Mouse (Mus musculus) cerebellum, adult 11-12 months (tissue): ENCODE data around the gene Stat3.
A peak's percentile ranks its signal among the peaks of the same experiment; 100 is the strongest.

Source experiments
- DNase-seq: peaks from one replicate; pipeline ENCODE4 v3.0.0; 2022

Stat3 gene

DNA sequence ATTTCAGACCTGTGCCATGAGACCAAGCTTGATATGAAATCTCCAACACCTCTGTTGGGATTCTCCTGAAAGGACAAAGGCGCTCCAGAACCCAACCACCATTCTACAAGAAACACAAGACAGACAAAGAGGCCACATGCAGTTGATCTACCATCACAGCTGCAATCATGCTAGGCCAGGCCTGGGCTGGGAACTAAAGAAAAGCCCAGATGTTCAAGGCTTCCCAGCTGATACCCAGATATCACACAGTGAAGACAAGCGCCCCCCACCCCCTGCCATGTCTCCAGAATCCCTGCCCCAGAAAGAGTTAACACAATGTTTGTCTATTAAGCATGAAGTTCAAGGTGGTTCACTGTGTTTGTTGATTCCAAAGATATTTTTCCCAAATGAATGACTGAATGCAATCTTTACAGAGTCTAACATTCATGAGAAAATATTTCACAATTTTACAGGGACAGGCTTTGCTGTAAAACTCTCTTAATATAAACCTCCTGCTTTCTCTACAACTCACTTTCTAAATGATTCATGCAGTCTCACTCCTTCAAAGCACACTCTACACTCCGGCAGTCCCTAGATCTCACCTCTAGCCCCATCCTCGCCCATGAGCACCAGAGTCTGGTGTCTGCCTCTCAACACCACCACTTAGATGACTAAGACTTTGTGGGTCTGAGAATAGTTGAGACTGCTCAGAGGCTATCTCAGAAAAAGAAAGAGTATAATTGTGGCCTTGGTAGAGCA, 18.3 kb downstream of the Stat3 start:
- no peak for DNase-seq

DNA sequence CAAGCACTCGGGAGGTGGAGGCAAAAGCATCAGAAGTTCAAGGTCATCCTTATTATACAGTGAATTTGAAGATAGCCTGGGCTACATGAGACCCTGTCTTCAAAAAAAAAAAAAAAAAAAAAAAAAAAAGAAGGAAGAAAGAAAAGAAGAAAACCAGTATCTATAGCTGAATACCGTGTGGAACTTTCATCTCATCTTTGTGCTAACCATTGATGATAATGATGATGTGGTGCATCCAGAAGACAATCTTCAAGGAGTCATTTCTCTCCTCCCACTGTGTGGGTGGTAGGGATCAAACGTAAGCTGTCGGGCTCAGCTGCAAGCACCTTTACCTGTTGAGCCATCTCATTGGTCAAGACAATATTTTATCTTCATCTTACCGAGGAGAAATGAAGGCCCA, 21.3 kb downstream of the Stat3 start:
- DNase-seq: no peak

DNA sequence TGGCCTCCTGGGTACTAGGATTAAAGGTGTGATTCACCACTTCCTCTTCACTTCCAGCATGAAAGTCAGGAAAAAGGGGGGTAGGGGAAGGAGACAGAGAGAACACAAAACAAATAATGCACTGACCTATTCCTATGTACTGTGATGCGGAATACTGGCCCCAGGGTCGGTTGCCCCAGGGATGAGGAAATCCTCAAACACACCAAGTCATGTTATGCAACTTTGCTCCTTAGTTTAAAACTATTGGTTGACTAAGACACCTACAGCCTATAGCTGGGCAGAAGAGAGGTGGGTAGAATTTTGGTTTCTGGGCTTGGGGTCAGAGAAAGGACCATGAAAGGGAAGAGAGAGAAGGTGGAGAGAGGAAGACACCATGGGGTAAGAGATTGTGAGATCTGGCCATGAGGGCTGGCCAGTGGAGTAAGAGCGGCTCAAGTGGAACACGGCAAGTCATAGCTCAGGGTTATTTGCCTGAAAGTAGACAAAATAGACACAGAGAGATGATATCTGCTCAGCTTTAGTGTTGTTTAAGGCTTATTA, 22.8 kb downstream of the Stat3 start:
- DNase-seq: no peak

DNA sequence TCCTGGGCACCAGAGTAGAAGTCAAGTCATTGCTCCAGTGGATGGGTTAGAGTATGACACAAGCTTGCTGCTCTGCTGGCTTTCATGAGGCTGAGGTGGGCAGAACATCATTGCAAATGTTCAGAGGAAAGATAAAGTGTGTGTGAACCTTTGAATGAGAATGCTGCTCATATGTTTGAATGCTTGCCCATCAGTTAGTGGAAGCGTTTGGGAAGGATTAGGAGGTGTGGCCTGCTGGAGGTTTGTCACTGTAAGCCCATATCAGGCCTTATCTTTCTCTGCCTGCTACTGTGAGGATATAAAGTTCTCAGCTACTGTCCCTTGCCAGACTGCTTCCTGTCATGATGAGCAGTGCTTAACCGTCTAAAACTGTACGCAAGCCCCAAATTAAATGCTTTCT, 24.3 kb downstream of the Stat3 start:
- DNase-seq: no peak

DNA sequence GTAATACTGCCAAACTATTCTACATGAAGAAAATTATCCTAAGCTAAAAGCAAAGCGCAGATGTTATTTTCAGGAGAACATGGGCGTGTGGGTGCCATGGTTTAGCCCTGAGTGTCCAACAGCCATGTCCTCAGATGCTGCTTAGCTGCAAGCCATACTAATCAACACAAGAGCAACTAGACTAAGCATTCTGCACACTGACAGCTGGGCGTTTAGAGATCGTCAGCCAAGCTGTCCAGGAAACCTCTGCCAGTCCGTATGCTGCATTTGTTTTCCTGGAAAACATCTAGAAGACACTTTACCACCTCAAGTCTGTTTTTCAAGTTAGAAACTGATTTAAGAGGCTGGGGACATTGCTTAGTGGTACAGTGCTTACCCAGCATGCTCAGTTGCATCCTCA, 24.9 kb downstream of the Stat3 start:
- DNase-seq: no peak

DNA sequence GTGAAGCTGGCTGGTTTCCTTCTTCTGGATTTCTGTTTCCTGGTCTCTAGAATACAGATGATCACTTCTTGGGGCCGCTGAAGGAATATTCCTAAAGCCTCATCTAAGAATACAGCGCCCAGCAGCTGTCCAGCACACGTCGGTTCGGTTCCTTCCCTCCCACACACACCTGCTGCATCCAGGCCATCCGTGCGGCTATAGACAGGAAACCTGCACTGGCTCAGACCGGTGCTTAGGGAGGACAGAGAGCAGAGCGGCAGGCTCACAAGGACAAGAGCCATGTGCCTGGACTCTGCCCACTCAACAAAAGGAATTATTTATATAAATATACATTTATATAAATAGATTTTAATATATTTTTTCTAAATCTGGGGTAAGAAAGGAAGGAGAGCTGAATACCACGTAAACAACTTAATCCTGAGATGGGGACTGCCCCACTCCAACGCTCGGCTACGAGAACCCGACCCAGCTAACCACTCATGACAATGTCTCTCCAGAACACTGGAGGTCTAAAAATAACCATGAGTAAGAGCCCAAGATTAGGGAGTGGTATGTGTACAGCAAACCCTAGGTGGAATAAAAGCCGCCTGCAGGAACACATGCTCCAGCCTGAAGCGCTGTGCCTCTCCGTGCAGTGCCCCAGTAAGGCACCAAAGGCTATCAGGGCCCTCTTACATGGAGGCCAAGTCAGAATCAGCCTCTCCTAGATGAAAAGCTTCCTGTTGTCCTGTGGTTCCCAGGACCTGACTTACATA, 26.8 kb downstream of the Stat3 start:
- no peak for DNase-seq

DNA sequence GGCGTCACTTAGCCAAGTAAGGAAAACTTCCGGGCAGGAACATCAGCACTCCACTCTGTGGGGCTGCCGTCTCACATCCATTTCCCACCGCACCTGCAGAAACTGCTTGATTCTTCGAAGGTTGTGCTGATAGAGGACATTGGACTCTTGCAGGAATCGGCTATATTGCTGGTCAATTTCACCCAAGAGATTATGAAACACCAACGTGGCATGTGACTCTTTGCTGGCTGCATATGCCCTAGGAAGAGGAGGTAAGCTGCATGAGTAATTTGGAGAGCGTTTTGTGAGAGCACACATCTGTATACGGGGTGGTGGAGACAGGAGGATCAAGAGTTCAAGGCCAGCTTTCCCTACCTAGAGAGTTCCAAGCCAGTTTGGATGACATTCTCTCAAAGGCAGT, 30.8 kb downstream of the Stat3 start:
- DNase-seq: no peak

DNA sequence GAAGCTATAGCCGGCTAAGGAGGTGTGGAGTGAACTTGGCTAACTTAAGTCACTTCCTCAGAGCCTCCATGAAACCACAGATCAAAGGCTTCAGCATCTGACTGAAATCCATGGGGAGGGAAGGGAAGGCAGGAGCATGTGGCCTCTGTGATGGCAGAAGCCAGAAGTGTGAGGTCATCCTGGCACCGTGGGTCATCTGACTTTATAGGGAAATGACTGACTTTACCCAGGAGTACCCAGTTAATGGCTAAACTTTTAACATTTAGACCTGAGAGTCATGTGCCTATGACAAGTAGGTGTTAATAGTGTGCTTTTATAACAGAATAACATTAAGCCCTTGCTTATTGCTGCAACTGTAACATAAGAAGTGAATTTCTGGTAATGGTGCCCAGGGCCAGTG, 31.2 kb downstream of the Stat3 start:
- DNase-seq: no peak

DNA sequence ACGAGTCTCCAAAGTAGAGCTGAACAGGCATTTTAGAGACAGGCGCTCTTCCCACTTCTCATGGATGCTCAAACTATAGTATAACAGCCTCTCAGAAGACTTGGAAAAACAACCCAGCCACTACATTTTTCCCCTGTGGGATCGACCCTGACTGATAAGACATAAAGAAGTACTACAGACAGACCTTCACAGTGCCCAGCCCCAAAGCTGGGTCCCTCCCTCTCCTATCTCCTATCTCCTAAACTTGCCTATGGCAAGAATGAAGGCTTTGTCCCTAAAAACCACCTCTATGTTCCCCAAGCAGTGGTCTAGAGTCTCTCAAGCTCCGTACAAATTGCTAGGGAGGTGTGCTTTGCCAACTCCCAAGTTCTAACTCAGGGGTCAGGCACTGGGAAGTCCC, 32.5 kb downstream of the Stat3 start:
- DNase-seq: no peak

DNA sequence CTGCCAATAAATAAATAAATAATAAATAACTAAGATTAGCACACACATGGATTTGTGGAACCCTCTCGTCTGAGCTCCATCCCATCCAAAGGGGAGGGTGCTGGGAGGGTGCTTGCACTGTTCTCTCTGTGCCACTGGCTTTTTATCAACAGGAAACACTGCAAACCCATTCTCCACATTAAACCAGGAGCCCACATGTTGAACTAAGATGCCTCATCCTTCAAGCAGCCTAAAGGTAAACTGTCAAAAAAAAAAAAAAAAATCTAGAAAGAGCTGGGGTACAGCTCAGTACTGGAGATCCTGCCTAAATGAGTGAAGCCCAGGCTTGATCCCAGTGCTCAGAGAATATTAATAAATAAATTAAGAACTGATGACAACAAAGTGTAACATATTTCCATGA, 33.4 kb downstream of the Stat3 start:
- no peak for DNase-seq

DNA sequence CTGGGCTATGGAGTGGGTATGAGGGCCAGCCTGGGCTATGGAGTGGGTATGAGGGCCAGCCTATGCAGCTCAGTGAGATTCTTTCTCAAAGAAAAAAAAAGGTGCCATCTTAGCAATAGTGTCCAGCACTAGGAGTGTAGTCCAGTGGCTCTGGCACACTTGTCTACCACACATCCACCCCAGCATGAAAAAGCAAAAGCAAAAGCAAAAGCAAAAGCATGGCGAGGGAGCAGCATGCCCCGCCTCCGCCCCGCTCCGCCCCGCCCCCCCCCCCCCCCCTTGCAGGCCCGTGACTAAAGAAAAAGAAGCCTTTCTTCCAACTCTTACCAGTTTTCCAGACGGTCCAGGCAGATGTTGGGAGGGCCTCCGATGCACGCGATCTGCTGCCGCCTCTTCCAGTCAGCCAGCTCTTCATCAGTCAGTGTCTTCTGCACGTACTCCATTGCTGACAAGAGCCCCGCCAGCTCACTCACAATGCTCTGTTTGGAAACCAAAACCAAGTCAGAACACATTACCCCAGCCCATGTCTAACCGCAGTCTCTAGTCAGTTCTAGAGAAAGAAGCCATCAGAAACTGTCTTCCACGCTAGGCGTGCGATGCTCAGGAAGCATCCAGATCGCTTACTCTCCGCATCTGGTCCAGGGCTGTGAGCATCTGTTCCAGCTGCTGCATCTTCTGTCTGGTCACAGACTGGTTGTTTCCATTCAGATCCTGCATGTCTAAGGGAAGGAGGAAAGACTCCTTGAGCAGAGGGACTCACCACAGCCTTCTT, 34.6 kb downstream of the Stat3 start:
- DNase-seq: no peak

DNA sequence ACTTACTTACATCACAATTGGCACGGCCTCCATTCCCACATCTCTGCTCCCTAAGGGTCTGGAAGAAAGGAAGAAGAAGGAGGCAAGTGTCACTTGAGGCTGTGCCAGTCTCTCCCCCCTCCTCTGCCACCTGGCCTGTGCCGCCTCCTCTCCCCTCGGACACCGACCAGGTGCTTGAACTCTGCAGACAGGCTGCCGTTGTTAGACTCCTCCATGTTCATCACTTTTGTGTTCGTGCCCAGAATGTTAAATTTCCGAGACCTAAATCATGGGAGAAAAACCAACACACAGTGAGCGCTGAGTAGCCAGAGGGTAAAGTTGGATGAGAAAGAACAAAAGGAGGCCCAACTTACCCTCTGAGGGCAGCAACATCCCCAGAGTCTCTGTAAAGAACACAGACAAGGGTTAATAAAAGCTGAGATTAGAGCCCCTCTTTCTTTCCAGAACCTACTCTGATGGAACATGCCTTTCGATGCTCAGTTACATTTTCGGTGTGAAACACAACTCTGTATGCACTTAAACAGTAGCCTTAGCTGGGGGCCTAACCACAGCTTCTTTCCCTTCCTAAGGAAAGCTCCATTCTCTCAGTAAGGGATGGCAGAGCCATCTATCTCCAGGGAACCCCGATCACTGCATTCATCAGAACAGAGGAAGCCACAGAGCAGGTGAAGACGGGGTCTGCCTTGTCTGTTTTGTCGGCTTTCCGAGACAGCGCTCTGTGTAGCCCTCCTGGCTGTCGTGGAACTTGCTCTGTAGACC, 40.7 kb downstream of the Stat3 start:
- no peak for DNase-seq

DNA sequence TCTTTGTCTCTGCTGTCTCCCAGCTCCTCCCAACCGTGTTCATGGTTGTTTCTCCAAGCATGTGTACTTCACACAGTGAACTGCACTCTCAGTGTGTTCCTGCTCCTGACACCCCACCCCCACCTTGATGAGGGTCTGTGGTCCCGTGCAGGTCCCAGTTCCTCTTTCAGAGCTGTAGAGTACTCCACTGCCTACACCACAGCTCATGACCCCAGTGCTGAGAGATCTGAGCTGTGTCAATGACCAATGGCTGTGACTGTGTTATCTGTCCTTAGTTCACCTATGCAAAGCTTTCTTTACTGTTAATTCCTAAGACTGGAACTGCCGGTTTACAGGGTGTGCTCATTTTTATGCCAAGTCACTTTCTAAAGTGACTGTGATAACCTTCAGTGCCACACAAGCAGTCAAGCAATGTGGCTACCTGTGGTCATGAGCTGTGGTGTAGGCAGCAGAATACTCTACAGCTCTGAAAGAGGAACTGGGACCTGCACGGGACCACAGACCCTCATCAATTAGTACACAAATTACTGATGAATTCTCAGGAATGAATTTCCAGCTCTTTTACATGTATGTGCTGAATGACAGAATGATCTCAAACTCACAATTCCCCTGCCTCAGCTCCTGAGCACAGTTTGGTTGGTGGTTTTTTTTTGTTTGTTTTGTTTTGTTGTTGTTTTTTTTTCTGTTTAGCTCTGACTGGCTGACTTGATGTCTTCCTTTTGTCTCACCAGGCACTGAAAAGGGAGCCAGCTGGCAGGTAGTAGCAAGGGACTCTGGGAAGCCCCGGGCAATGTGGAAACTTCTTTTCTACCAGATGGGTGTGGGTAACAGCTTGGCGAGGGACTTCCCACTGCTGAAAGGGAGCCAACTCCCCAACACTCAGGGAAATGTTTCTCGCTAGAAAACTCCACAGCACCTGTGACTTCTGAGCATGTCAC, 41.8 kb downstream of the Stat3 start:
- DNase-seq: peak; percentile 65

DNA sequence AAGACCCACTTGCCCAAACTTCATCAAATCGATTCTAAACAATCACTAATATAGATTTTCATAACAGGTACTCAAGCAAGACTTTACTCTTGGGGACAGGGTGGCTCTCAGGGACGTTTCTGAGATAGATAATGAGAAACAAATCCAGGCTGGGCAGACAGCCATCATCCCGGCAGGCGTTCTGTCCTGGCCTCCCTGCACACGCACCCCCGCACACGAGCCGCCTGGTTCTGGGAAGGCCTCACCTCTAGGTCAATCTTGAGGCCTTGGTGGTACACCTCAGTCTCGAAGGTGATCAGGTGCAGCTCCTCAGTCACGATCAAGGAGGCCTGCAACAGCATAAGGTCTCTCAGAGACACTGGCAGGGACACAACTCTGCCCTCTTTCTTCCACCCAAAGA, 43.3 kb downstream of the Stat3 start:
- peak; percentile 32 for DNase-seq

DNA sequence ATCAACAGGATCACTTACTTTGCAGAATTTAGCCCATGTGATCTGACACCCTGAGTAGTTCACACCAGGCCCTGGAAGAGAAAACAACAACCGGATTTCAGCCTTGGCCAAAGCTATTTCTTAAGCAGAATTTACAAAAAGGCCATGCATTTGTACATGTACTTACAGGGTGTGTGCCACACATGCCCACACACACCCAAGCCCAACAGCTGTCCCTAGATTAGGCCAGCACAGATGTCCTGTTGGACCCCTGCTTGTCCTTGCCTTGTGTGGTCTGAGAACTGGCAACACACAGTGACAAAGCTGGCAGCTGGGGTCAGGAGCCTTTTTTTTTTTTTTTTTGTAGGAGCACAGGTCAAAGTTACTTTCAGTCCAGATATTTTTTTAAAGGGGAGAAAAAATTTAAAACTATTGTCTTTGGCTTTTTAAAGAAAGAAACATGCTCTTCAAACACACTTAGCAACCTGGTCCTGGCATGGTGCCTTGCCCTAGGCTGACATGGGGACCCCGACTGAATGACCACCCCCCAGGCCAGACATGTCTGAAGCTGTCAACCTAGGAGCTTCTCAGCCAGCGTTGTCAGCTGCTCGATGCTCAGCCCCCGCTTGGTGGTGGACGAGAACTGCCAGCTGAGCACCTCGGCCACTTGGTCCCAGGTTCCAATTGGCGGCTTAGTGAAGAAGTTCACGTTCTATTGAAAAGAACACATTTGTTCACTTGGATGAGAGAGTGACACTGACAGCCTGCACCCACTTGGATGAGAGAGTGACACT, 45.0 kb downstream of the Stat3 start:
- no peak for DNase-seq

DNA sequence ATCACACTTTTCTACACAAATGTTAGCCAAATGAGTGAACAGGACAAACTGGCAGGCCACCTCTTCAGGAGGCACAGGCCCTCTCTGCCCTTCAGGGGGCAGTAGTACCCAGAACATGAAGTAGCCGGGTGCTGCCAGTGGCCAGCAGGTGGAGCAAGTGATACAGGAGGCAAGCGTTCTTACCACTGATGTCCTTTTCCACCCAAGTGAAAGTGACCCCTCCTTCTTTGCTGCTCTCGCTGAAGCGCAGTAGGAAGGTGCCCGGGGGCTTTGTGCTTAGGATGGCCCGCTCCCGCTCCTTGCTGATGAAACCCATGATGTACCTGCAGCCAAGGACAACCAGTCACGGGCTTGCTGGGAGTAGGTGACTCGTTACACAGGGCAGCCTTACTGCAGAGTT, 45.9 kb downstream of the Stat3 start:
- DNase-seq: peak; percentile 85

DNA sequence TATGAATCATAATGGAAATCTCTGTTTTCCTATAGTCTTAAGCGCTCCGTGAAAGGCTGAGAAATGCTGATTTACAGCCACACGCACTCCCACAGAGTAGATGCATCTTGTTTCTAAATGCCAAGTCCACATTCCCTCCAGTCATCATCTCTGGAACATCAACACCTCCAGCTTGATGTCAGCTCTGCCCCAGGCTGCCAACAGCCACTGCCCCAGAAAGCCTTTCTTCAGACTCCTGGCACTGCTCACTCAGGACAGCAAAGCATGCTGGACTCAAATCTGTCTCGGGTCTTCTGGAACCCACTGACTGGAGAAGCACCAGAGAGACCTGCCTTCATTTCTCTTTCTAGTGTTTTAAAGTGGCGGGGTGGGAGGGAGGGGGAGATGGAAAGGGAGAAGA, 46.9 kb downstream of the Stat3 start:
- DNase-seq: no peak

DNA sequence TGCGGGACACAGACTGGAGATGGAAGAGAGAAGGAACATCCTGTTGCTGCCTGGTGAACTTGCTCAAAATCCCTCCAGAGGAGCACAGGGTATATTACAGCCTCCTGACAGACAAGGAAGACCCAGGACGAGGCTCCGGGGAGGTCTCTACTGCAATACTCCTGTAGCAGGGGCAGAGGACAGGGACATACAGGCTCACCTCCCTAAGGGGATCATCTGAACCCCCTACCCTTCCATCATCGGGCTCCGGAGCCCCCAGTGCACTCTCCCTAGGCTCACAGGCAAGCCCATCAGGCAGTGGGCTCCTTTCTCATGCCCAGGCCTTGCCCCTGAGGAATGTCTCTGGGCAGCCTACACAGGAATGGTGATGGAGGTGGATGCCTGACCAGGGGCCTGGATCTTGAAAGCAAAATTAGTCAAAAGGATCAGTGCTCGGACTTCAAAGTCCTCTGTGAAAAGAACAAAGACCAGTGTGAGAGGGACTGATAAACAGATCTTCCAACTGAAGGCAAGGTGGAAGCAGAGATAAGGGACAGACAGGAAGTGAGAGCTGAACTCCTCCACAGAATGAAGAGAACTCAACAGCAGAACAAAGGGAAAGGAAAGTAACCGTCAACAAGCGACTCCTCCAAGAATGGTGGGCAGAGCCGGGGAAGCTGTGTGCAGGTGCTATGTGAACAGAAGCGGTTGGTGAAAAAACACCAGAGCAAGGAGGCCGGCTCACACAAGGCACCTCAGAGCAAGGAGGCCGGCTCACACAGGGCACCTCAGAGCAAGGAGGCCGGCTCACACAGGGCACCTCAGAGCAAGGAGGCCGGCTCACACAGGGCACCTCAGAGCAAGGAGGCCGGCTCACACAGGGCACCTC, 47.9 kb downstream of the Stat3 start:
- DNase-seq: no peak

DNA sequence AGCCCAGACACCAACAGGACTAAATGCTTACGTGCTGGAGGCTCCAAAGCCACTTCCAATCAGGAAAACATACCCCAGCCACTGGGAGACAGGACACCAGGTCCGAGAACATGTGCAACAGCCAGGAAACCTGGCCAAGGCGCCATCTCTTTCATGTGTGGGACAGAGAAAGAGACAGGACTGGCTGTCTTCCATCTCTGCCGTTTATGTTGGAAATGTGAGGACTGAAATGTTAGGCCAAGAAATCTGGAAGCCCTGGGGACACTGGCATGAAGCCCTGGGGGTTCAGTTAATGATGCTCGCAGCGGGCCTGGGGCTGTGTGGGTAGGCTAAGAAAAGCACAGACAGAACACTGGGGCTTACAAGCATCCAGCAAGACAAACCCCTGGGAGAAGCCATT, 48.9 kb downstream of the Stat3 start:
- no peak for DNase-seq

DNA sequence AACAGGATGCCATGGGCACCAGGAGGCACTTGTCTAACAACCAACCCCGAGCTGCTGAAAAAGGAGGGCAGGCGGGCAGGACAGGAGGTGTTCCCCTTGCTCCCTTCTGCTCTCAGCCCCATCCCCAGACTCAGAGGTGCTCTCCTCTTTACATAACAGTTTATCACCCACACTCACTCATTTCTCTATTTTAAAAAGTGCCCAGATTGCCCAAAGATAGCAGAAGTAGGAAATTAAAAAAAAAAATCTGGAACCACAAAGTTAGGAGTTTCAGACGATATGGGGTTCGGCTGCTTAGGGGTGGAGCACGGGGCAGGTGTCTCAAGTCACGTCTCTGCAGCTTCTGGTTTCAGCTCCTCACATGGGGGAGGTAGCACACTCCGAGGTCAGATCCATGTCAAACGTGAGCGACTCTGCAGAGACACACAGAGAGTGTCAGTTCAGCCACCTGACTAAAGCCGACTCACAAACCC, 51.0 kb downstream of the Stat3 start:
- DNase-seq: no peak
